Mouse (Mus musculus): ENCODE data around the gene Agbl5.

Agbl5 gene

GRCm38 (mm10) chr5:30887331-30887761, 1.1 kb upstream of the Agbl5 start:
- DNase-seq (ENCODE audit: low read depth, low spot score): peak; percentile 67

GRCm38 (mm10) chr5:30887858-30888336, 597 bp upstream of the Agbl5 start:
- peak; percentile 89 for DNase-seq (ENCODE audit: low read depth, low spot score)

- DNase-seq (ENCODE audit: low read depth, low spot score): no peak
These were observed 727 bp downstream of the Agbl5 start for GRCm38 (mm10) chr5:30889088-30889754.

- no peak for DNase-seq (ENCODE audit: low read depth, low spot score)
These were observed 1.9 kb downstream of the Agbl5 start for GRCm38 (mm10) chr5:30890375-30890774.

GRCm38 (mm10) chr5:30901860-30902259, 13.4 kb downstream of the Agbl5 start:
- DNase-seq (ENCODE audit: low read depth, low spot score): no peak

- DNase-seq (ENCODE audit: low read depth, low spot score): peak; percentile 89
These were observed 19.0 kb downstream of the Agbl5 start, which contains the start of gene Ost4 for GRCm38 (mm10) chr5:30907413-30908059. Gene Ost4 (minus strand): TSS chr5:30907788.

GRCm38 (mm10) chr5:30908426-30909299, 20.2 kb downstream of the Agbl5 start:
- DNase-seq (ENCODE audit: low read depth, low spot score): no peak

- DNase-seq (ENCODE audit: low read depth, low spot score): no peak
These were observed 20.8 kb downstream of the Agbl5 start for GRCm38 (mm10) chr5:30909300-30909659.

GRCm38 (mm10) chr5:30909863-30910262, 21.4 kb downstream of the Agbl5 start:
- DNase-seq (ENCODE audit: low read depth, low spot score): no peak

GRCm38 (mm10) chr5:30910481-30910880, 22.0 kb downstream of the Agbl5 start:
- DNase-seq (ENCODE audit: low read depth, low spot score): no peak

GRCm38 (mm10) chr5:30912156-30912555, 23.7 kb downstream of the Agbl5 start:
- no peak for DNase-seq (ENCODE audit: low read depth, low spot score)

GRCm38 (mm10) chr5:30913060-30913841, 24.8 kb downstream of the Agbl5 start, which contains the start of gene Emilin1:
Gene Emilin1 (plus strand): TSS chr5:30913402.
- no peak for DNase-seq (ENCODE audit: low read depth, low spot score)

GRCm38 (mm10) chr5:30914101-30914635, 25.7 kb downstream of the Agbl5 start:
- DNase-seq (ENCODE audit: low read depth, low spot score): no peak

- DNase-seq (ENCODE audit: low read depth, low spot score): no peak
These were observed 26.4 kb downstream of the Agbl5 start for GRCm38 (mm10) chr5:30914849-30915248.

- no peak for DNase-seq (ENCODE audit: low read depth, low spot score)
These were observed 27.0 kb downstream of the Agbl5 start for GRCm38 (mm10) chr5:30915456-30915855.

- peak; percentile 93 for DNase-seq (ENCODE audit: low read depth, low spot score)
These were observed 27.5 kb downstream of the Agbl5 start for GRCm38 (mm10) chr5:30915974-30916433.

GRCm38 (mm10) chr5:30916841-30917240, 28.3 kb downstream of the Agbl5 start:
- DNase-seq (ENCODE audit: low read depth, low spot score): no peak

- DNase-seq (ENCODE audit: low read depth, low spot score): no peak
These were observed 28.9 kb downstream of the Agbl5 start for GRCm38 (mm10) chr5:30917348-30917747.

- DNase-seq (ENCODE audit: low read depth, low spot score): no peak
These were observed 29.6 kb downstream of the Agbl5 start for GRCm38 (mm10) chr5:30917891-30918670.

GRCm38 (mm10) chr5:30918691-30919090, 30.2 kb downstream of the Agbl5 start:
- no peak for DNase-seq (ENCODE audit: low read depth, low spot score)
